Mouse (Mus musculus) A20 (cell line): ENCODE measurements around the gene Stat3.

Experiments
- DNase-seq: peaks from one replicate; pipeline ENCODE4 v3.0.0-alpha.2; 2011; ENCODE audit warnings: low read depth, low spot score

Gene Stat3

DNA sequence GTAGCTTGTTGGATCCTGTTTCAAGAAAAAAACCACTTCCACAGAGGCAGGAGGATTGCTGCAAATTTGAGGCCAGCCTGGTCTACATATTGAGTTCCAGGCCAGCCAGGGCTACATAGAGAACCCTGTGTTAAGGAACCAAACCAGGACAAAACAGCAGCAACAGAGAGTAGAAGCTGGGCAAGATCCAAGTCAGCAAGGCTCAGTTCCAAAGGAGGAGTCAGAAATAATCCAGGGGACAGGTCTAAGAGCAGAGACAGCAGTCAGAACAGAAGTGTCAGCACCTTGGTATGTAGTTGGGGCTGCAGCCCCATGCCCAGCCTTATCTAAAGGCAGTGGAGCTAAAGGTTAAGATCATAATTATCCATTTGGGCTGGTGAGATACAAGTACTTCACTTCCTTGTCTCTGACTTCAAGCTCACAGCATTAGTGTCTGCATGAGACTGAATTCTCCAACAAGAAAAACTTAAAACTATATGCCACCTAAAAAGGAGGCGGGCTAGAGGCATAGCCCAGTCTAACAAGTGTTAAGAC lies 14.9 kb downstream of the Stat3 start:
- DNase-seq: no peak

DNA sequence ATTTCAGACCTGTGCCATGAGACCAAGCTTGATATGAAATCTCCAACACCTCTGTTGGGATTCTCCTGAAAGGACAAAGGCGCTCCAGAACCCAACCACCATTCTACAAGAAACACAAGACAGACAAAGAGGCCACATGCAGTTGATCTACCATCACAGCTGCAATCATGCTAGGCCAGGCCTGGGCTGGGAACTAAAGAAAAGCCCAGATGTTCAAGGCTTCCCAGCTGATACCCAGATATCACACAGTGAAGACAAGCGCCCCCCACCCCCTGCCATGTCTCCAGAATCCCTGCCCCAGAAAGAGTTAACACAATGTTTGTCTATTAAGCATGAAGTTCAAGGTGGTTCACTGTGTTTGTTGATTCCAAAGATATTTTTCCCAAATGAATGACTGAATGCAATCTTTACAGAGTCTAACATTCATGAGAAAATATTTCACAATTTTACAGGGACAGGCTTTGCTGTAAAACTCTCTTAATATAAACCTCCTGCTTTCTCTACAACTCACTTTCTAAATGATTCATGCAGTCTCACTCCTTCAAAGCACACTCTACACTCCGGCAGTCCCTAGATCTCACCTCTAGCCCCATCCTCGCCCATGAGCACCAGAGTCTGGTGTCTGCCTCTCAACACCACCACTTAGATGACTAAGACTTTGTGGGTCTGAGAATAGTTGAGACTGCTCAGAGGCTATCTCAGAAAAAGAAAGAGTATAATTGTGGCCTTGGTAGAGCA lies 18.3 kb downstream of the Stat3 start:
- DNase-seq: peak; percentile 29

DNA sequence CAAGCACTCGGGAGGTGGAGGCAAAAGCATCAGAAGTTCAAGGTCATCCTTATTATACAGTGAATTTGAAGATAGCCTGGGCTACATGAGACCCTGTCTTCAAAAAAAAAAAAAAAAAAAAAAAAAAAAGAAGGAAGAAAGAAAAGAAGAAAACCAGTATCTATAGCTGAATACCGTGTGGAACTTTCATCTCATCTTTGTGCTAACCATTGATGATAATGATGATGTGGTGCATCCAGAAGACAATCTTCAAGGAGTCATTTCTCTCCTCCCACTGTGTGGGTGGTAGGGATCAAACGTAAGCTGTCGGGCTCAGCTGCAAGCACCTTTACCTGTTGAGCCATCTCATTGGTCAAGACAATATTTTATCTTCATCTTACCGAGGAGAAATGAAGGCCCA lies 21.3 kb downstream of the Stat3 start:
- DNase-seq: no peak

DNA sequence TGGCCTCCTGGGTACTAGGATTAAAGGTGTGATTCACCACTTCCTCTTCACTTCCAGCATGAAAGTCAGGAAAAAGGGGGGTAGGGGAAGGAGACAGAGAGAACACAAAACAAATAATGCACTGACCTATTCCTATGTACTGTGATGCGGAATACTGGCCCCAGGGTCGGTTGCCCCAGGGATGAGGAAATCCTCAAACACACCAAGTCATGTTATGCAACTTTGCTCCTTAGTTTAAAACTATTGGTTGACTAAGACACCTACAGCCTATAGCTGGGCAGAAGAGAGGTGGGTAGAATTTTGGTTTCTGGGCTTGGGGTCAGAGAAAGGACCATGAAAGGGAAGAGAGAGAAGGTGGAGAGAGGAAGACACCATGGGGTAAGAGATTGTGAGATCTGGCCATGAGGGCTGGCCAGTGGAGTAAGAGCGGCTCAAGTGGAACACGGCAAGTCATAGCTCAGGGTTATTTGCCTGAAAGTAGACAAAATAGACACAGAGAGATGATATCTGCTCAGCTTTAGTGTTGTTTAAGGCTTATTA lies 22.8 kb downstream of the Stat3 start:
- no peak for DNase-seq

DNA sequence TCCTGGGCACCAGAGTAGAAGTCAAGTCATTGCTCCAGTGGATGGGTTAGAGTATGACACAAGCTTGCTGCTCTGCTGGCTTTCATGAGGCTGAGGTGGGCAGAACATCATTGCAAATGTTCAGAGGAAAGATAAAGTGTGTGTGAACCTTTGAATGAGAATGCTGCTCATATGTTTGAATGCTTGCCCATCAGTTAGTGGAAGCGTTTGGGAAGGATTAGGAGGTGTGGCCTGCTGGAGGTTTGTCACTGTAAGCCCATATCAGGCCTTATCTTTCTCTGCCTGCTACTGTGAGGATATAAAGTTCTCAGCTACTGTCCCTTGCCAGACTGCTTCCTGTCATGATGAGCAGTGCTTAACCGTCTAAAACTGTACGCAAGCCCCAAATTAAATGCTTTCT lies 24.3 kb downstream of the Stat3 start:
- DNase-seq: no peak

DNA sequence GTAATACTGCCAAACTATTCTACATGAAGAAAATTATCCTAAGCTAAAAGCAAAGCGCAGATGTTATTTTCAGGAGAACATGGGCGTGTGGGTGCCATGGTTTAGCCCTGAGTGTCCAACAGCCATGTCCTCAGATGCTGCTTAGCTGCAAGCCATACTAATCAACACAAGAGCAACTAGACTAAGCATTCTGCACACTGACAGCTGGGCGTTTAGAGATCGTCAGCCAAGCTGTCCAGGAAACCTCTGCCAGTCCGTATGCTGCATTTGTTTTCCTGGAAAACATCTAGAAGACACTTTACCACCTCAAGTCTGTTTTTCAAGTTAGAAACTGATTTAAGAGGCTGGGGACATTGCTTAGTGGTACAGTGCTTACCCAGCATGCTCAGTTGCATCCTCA lies 24.9 kb downstream of the Stat3 start:
- no peak for DNase-seq

DNA sequence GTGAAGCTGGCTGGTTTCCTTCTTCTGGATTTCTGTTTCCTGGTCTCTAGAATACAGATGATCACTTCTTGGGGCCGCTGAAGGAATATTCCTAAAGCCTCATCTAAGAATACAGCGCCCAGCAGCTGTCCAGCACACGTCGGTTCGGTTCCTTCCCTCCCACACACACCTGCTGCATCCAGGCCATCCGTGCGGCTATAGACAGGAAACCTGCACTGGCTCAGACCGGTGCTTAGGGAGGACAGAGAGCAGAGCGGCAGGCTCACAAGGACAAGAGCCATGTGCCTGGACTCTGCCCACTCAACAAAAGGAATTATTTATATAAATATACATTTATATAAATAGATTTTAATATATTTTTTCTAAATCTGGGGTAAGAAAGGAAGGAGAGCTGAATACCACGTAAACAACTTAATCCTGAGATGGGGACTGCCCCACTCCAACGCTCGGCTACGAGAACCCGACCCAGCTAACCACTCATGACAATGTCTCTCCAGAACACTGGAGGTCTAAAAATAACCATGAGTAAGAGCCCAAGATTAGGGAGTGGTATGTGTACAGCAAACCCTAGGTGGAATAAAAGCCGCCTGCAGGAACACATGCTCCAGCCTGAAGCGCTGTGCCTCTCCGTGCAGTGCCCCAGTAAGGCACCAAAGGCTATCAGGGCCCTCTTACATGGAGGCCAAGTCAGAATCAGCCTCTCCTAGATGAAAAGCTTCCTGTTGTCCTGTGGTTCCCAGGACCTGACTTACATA lies 26.8 kb downstream of the Stat3 start:
- DNase-seq: no peak

DNA sequence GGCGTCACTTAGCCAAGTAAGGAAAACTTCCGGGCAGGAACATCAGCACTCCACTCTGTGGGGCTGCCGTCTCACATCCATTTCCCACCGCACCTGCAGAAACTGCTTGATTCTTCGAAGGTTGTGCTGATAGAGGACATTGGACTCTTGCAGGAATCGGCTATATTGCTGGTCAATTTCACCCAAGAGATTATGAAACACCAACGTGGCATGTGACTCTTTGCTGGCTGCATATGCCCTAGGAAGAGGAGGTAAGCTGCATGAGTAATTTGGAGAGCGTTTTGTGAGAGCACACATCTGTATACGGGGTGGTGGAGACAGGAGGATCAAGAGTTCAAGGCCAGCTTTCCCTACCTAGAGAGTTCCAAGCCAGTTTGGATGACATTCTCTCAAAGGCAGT lies 30.8 kb downstream of the Stat3 start:
- no peak for DNase-seq

DNA sequence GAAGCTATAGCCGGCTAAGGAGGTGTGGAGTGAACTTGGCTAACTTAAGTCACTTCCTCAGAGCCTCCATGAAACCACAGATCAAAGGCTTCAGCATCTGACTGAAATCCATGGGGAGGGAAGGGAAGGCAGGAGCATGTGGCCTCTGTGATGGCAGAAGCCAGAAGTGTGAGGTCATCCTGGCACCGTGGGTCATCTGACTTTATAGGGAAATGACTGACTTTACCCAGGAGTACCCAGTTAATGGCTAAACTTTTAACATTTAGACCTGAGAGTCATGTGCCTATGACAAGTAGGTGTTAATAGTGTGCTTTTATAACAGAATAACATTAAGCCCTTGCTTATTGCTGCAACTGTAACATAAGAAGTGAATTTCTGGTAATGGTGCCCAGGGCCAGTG lies 31.2 kb downstream of the Stat3 start:
- DNase-seq: no peak

DNA sequence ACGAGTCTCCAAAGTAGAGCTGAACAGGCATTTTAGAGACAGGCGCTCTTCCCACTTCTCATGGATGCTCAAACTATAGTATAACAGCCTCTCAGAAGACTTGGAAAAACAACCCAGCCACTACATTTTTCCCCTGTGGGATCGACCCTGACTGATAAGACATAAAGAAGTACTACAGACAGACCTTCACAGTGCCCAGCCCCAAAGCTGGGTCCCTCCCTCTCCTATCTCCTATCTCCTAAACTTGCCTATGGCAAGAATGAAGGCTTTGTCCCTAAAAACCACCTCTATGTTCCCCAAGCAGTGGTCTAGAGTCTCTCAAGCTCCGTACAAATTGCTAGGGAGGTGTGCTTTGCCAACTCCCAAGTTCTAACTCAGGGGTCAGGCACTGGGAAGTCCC lies 32.5 kb downstream of the Stat3 start:
- DNase-seq: no peak

DNA sequence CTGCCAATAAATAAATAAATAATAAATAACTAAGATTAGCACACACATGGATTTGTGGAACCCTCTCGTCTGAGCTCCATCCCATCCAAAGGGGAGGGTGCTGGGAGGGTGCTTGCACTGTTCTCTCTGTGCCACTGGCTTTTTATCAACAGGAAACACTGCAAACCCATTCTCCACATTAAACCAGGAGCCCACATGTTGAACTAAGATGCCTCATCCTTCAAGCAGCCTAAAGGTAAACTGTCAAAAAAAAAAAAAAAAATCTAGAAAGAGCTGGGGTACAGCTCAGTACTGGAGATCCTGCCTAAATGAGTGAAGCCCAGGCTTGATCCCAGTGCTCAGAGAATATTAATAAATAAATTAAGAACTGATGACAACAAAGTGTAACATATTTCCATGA lies 33.4 kb downstream of the Stat3 start:
- DNase-seq: no peak

DNA sequence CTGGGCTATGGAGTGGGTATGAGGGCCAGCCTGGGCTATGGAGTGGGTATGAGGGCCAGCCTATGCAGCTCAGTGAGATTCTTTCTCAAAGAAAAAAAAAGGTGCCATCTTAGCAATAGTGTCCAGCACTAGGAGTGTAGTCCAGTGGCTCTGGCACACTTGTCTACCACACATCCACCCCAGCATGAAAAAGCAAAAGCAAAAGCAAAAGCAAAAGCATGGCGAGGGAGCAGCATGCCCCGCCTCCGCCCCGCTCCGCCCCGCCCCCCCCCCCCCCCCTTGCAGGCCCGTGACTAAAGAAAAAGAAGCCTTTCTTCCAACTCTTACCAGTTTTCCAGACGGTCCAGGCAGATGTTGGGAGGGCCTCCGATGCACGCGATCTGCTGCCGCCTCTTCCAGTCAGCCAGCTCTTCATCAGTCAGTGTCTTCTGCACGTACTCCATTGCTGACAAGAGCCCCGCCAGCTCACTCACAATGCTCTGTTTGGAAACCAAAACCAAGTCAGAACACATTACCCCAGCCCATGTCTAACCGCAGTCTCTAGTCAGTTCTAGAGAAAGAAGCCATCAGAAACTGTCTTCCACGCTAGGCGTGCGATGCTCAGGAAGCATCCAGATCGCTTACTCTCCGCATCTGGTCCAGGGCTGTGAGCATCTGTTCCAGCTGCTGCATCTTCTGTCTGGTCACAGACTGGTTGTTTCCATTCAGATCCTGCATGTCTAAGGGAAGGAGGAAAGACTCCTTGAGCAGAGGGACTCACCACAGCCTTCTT lies 34.6 kb downstream of the Stat3 start:
- peak; percentile 81 for DNase-seq

DNA sequence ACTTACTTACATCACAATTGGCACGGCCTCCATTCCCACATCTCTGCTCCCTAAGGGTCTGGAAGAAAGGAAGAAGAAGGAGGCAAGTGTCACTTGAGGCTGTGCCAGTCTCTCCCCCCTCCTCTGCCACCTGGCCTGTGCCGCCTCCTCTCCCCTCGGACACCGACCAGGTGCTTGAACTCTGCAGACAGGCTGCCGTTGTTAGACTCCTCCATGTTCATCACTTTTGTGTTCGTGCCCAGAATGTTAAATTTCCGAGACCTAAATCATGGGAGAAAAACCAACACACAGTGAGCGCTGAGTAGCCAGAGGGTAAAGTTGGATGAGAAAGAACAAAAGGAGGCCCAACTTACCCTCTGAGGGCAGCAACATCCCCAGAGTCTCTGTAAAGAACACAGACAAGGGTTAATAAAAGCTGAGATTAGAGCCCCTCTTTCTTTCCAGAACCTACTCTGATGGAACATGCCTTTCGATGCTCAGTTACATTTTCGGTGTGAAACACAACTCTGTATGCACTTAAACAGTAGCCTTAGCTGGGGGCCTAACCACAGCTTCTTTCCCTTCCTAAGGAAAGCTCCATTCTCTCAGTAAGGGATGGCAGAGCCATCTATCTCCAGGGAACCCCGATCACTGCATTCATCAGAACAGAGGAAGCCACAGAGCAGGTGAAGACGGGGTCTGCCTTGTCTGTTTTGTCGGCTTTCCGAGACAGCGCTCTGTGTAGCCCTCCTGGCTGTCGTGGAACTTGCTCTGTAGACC lies 40.7 kb downstream of the Stat3 start:
- peak; percentile 64 for DNase-seq

DNA sequence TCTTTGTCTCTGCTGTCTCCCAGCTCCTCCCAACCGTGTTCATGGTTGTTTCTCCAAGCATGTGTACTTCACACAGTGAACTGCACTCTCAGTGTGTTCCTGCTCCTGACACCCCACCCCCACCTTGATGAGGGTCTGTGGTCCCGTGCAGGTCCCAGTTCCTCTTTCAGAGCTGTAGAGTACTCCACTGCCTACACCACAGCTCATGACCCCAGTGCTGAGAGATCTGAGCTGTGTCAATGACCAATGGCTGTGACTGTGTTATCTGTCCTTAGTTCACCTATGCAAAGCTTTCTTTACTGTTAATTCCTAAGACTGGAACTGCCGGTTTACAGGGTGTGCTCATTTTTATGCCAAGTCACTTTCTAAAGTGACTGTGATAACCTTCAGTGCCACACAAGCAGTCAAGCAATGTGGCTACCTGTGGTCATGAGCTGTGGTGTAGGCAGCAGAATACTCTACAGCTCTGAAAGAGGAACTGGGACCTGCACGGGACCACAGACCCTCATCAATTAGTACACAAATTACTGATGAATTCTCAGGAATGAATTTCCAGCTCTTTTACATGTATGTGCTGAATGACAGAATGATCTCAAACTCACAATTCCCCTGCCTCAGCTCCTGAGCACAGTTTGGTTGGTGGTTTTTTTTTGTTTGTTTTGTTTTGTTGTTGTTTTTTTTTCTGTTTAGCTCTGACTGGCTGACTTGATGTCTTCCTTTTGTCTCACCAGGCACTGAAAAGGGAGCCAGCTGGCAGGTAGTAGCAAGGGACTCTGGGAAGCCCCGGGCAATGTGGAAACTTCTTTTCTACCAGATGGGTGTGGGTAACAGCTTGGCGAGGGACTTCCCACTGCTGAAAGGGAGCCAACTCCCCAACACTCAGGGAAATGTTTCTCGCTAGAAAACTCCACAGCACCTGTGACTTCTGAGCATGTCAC lies 41.8 kb downstream of the Stat3 start:
- peak; percentile 85 for DNase-seq

DNA sequence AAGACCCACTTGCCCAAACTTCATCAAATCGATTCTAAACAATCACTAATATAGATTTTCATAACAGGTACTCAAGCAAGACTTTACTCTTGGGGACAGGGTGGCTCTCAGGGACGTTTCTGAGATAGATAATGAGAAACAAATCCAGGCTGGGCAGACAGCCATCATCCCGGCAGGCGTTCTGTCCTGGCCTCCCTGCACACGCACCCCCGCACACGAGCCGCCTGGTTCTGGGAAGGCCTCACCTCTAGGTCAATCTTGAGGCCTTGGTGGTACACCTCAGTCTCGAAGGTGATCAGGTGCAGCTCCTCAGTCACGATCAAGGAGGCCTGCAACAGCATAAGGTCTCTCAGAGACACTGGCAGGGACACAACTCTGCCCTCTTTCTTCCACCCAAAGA lies 43.3 kb downstream of the Stat3 start:
- DNase-seq: no peak

DNA sequence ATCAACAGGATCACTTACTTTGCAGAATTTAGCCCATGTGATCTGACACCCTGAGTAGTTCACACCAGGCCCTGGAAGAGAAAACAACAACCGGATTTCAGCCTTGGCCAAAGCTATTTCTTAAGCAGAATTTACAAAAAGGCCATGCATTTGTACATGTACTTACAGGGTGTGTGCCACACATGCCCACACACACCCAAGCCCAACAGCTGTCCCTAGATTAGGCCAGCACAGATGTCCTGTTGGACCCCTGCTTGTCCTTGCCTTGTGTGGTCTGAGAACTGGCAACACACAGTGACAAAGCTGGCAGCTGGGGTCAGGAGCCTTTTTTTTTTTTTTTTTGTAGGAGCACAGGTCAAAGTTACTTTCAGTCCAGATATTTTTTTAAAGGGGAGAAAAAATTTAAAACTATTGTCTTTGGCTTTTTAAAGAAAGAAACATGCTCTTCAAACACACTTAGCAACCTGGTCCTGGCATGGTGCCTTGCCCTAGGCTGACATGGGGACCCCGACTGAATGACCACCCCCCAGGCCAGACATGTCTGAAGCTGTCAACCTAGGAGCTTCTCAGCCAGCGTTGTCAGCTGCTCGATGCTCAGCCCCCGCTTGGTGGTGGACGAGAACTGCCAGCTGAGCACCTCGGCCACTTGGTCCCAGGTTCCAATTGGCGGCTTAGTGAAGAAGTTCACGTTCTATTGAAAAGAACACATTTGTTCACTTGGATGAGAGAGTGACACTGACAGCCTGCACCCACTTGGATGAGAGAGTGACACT lies 45.0 kb downstream of the Stat3 start:
- no peak for DNase-seq

DNA sequence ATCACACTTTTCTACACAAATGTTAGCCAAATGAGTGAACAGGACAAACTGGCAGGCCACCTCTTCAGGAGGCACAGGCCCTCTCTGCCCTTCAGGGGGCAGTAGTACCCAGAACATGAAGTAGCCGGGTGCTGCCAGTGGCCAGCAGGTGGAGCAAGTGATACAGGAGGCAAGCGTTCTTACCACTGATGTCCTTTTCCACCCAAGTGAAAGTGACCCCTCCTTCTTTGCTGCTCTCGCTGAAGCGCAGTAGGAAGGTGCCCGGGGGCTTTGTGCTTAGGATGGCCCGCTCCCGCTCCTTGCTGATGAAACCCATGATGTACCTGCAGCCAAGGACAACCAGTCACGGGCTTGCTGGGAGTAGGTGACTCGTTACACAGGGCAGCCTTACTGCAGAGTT lies 45.9 kb downstream of the Stat3 start:
- peak; percentile 91 for DNase-seq

DNA sequence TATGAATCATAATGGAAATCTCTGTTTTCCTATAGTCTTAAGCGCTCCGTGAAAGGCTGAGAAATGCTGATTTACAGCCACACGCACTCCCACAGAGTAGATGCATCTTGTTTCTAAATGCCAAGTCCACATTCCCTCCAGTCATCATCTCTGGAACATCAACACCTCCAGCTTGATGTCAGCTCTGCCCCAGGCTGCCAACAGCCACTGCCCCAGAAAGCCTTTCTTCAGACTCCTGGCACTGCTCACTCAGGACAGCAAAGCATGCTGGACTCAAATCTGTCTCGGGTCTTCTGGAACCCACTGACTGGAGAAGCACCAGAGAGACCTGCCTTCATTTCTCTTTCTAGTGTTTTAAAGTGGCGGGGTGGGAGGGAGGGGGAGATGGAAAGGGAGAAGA lies 46.9 kb downstream of the Stat3 start:
- no peak for DNase-seq
